Mouse (Mus musculus): ENCODE data around the gene Cirbp.

- no peak for TF ChIP-seq CTCF (IDR thresholded peaks at IDR 0.05; ENCODE audit: borderline replicate concordance, control insufficient read depth, extremely low read depth, insufficient read depth, low read length, poor library complexity)
- no peak for TF ChIP-seq POLR2A (IDR thresholded peaks at IDR 0.05; ENCODE audit: control insufficient read depth, extremely low read depth, insufficient read depth, low read length, poor library complexity)
Measured at GRCm38 (mm10) chr10:80208841-80209371, 43.1 kb downstream of the Cirbp start.
